Mouse (Mus musculus) heart, adult 11 months (tissue): ENCODE measurements around the gene Cdc42ep3.

Experiments
- DNase-seq: peaks from one replicate; pipeline ENCODE4 v3.0.0; 2022

The Cdc42ep3 gene

DNA sequence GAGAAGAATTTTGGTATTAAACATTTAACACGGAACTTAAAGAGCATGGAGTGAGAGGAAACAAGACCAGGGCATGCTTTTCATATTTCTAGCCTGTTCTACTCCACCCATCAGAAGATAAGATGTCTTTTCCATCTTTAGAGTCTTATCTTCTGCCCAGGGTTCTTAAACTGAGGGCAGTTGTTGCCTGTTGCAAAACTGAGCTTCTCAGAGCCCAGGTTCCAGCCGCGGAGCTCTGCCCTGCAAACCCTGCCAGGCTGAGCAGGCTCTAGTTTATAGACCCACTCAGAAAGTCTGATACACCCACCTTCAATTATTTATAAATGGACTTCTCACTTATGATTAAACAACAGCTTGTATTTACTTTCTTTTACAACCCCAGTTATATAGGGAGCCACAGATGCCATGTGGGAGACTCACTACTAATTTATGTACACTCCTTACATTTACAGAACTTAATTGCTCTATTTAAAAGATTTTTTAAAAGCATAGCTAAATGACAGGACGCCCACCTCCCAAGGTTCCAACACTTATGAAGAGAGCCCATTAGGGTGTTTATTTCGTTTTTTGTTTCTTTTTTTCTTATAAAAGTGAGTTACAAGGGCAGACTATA is 11.5 kb downstream of the Cdc42ep3 start:
- DNase-seq: peak; percentile 64

DNA sequence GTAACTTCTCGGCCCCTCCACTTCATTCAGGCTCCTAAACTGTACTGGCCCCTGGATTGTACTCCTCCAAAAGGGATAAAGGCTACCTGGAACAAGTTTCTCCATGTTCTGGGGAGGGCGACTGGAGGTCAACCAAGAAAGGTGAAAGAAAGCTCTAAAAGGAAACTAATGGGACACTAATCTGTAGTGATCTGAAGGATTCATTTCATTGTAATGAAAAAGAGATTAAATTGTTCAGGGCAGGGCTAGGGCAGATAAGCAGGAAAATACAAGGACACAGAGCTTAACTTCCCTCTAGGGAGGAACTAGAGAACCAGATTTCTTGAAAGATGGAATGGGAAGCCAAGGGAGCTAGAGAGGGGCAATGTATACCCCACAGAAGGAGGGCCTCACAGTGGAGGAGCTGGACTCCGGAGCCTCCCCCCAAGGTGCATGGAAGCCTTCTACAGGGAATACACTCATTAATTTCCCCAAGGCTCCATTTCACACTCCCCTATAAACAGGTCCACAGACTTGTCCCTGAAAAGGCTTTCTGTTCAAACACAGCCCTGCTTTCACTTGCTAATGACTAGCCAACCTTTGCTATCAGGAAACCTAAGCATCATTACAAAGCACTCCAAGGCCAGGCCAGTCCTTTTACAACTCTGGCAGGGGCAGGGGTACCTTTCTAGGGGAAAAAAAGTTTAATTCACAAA is 12.1 kb downstream of the Cdc42ep3 start:
- peak; percentile 78 for DNase-seq

DNA sequence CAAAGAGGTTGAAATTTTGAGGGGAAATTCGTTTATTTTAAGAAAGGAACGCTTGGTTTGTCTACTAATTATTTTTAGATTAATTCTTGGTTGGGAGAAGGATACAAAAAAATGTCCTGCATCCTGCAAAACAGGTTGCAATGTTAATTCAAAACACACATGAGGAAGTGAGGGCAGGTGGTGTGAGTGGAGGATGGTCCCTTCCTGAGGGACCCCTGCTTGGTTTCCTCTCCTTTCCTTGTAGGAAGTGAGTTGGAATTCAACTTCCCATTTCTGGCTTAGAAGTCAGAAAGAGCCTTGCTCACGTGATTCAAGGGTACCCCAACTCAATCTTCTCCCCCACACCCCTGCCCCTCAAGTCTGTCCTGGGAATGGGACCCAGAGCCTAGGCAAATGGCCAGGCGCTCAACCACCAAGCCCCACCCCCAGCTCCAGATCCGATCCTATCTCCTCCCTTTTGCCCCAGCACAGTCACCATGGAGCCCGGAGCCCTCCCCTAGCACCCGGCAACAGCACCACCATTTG is 12.9 kb downstream of the Cdc42ep3 start:
- DNase-seq: peak; percentile 93

DNA sequence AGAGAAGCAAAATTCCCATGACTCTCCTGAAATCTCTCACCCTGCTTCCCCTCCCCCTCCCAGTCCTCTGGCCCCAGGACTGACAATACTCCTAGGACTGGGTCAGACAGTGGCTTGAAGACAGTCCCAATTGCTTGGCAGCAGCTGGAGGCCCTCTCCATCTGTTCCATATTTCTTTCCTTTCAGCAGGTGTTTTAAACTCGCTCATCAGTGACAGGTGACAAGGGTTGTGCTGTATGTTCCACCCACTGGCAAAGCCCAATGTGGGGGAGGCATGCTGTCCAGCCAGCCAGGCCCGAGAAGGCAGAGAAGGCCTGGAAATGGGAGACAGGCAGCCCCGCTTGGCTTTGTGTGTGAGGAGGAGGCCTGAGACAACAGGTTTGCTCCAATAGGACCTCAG is 17.4 kb downstream of the Cdc42ep3 start:
- DNase-seq: peak; percentile 90

DNA sequence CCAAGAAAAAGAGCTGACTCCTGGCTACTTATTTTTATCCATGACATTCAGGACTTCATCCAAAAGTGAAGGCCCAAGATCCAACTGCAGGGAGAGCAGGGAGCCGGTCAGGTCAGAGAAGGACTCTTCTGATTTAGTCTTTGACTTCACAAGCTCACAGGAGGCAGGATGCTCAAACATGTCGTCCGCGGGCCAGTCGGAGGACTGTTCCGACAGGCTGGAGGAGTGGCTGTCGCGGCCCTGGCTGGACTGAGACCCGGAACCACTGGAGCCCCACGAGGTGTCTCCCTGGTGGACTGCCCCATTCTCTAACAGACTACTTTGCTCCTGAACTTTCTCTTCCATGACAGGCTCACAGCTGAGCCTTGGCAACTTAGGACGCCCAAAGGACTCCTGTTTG is 20.2 kb downstream of the Cdc42ep3 start:
- no peak for DNase-seq

DNA sequence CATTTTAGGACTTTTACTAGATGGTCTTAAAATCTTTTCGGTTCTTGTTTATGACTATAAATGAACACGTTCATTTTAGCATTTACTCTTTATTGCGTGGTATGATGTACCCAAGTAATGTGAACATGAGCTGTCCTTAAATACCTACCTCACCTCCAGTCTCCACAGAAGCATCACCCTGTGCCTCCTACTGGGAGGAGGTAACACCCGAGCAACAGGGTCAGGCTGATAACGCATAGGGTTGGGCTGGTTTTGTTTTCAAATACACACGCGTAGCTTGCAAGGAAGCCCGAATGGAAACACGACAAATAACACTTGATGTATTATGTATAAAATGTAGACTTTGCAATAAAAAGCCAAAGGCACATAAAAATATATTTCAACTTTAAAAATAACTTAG is 21.2 kb downstream of the Cdc42ep3 start:
- no peak for DNase-seq

DNA sequence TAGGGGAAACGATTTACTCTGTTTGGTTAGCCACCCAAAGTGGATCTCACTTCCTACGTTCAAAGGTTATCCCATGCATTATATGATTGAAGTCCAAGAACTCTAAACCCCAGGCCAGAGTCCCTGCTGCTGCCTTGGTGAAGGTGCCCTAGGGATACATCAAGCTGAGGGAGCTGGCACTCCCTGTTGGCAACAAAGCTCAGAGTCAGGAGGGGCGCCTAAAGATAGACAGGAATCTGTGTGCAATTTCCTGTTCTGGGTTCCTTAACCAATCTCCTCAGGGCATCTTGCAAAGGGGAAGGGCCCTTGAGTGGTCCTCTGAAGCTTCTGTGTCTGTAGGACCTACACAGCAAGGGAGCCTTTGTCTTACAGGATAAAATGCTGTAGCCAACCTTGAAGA is 22.0 kb downstream of the Cdc42ep3 start:
- peak; percentile 93 for DNase-seq

DNA sequence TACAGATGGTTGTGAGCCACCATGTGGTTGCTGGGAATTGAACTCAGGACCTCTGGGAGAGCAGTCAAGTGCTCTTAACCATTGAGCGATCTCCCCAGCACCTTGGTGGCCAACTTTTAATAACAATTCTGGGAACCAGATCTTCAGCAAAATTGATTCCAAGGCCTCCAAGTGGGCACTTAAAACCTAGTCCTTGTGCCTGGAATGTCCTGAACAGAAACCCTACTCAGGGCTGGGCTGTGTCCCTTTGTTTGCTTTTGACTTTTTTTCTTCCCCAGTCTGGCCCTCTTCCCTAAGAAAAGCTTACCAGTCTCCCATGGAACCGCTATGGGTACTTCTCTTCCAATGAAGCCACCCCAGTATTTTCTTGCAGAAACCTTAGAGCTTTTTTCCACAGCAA is 24.5 kb downstream of the Cdc42ep3 start:
- peak; percentile 67 for DNase-seq

DNA sequence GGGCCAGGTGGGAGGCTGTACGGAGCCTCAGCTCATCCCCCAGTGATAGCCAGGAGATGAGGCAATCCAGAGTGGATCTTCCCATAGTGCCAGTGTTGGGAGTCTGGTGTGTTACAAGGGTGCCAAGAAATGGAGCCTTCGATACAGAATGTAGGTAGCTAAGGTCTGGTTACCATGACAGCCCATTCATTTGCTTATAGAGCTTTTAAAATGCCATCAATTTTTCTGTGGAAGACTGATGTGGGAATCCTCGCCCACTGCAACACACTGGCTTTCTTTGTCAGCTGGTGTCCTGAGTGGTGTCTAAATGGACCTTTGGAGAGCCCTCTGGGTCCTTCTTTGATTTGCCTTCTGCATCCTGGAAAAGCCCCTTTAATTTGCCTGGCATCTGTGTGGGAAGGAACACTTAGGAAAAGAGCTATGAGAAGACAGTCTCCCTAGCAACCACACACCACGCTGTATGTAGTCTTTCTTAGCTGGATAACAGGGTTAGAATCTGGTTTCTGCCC is 28.0 kb downstream of the Cdc42ep3 start:
- peak; percentile 39 for DNase-seq

DNA sequence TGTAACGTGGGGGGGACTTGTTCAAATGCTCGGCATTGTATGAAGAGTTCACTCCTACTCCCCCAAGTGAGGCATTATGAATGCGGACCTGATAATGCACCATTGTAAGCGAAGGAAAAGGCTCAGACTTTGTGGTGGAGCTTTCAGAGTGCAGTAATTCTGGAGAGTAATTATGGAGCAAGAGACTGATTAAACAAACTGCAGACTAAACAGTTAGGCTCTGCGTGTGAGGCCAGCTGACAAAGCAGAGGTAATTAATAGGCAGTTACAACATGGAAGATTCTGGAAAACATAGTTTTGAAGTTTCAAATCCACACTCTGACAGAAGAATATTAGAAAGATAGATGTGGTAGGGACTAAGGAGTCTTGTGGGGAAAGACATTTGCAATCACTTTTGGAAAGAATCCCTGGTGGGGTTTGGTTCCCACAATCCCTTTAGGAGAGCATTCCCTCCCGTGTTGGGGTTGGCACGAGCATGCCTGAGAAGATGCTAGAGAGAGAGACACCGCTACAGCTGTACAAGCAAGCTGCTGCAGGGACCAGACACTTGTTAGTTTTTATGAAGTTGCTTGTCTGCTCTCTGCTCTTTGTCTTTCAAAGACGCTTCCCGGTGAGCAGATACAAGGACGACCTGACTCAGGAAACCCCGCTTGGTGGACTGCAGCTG is 37.7 kb downstream of the Cdc42ep3 start:
- no peak for DNase-seq

DNA sequence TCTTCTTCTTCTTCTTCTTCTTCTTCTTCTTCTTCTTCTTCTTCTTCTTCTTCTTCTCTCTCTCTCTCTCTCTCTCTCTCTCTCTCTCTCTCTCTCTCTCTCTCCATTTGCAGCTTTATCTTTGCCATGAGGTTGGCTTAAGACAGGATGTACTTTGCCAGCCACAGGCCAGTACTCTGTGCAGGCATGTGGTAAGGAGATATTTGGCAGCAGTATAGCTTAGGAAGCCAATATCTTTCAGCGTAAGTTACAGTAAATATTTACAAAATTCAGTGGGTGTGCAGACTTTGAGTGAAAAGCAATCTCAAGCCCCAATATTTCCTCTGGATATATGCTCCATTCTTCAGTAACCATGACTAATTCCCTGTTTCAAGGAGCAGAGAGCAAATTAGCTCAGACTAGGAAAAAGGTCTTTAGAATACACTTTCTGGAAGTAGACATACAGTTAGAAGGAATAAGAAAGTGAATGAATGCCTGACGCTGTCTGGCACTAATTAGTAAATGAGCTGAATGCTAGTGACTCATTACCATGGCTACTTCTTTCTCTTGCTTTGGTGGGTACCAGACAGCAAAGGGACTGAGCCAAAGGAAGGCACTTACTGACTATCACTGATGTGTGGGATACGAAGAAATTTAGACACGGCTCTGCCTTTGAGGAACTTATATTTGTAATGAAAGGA is 39.3 kb downstream of the Cdc42ep3 start:
- DNase-seq: peak; percentile 61

DNA sequence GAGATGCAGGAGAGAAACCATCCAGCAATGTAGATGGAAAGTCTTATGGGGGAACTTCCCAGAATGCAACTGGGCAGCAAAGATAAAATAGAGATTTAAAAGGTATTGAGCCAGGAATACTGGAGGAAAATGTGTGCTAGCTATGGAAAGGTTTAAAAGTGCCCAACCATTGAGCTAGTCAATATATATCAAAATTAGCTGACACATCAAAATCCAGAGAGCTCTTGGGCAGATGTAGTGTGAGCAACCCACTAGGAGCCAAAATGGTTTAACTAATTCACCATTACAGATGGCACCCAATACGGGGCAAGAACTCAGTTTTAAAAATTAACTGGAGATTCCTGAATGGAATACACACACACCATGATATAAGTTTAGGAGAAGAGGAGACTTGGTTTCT is 44.4 kb downstream of the Cdc42ep3 start:
- DNase-seq: no peak

DNA sequence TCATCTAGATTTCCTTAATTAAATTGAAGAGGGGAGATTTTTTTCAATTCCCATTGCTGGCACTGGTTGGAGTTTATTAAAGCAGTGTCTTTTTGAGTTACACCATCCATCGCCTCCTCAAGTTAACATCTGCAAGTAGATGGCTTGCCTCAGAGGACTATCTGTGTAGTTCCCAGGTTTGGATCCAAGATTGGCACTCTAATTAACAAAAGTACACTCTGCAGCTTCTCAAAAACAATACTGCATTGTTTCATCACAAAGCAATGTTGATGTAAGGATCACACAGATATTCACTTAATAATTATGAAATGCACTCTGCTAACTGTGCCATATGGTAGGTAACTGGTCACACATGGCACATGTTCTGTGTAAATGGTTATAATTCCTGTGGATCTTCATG is 45.4 kb downstream of the Cdc42ep3 start:
- no peak for DNase-seq

DNA sequence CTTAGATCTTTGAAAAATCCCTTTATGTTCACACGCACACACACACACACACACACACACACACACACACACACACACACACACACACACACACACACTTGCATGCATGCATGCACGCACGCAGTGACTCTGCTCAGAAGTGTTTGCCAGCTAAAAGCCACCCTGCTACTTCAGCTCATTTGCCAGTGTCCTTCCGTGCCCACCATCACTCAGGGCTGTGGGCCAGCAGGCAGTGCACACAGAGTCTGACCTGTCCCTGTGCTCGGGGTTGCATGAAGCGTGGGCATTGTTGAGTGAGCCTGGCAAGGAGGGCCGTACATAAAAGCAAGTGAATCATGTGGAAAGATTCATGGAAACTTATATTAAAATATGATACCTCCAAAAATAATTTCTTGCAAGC is 49.2 kb downstream of the Cdc42ep3 start:
- no peak for DNase-seq

DNA sequence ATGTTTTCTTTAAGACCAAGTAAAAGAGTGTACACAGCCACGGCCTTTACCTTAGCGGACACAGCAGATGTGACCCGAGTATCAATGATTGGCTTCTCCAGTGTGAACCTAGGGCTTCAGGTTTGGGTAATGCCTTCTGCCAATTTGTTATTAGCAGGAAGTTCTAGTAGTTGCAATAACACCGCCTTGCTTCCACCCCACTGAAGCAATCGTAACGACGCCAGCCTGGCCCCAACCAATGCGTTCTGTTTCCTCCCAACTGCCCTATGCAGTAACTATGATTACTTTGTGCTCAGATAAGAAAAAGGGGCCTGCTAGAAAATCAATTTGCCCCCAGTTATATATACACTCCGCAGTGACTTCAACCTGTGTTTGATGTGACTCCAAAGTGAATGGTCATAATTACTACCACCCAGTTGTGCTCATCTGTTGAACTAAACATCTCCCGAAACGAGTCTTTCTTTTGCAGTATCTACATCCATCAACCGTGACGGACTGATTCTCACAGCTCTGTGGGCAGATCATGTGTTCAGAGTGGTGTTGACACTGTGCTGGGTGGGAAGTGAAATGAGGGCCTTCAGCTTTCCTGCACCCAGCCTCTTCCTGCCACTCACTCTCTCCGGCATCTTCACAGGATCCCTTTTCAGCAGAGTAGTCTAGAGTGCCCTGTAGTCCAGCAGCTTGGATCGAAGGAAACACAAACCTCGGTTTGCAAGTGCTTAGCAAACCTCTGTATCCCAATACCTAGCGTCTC is 51.0 kb downstream of the Cdc42ep3 start:
- DNase-seq: no peak

DNA sequence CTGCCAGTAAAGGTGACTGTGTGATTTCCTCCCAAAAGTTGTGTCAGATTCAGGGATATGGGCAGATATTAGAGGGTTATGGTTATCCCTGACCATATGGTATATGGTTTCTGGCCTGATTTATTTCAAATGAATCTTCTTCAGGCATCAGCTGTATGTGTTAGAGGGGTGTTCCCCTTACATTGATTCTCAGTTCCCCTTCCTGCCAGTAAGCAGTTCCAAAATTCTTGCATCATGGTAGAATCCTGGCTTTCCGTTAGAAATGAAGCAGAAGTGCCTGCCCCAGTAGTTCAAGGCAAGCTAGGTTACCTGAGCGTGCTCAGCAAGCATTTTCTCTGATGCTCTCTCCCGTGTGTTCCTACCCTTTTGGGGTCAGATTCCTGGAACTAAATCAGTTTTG is 51.7 kb downstream of the Cdc42ep3 start:
- no peak for DNase-seq

DNA sequence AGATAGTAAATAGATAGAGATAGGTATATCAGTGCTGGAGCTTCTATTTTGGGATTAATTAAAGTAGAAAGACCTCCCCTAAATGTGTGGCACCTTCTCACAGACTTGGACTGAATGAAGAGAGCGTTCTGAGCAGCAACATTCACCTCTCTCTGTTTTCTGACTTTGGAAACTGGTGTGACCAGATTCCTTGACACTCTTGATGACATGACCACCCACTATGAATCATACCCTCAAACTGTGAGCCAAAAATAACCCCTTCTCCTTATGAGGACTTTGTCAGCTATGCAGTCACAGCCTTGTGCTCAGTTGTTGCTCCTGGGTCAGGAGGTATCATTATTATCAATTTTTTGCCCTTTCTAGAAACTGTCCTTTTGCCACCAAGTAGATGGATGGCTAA is 55.0 kb downstream of the Cdc42ep3 start:
- DNase-seq: no peak

DNA sequence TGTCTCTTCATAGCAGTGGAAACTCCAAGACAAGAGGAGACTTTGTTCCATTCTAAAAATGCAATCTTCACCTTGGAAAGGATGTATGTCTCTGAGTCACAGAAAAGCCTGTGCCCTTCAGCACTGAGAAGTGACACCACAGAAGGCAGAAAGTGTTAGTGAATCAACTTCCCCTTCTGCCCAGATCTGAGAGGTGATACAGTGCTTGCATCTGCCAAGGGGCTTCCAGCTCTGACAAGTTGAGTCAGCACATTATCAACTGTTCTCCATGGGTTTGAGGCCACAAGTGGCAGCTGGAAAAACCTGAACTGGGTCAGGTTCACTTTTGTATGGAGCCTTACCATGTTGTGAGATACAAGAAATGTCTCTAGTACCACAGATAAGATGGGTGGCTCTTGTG is 55.9 kb downstream of the Cdc42ep3 start:
- peak; percentile 79 for DNase-seq

DNA sequence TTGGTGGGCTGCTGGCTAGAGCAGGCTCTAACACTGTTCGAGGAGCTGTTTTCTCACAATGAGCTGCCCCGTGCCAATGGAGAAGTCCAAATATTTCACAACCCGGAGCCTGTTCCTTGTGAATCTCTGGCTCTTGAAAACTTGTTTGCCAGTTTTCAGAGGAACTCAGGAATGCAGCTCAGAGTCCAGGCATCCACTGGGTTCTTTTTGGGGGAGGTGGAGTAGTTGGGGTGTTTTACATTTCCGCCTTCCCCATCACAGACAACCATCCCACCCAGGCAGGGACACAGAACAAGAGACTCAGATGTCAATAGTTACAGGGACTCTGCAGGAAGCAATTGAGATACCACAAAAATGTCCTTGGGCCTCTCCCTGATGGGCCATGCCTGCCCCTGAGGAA is 59.0 kb downstream of the Cdc42ep3 start:
- peak; percentile 87 for DNase-seq

DNA sequence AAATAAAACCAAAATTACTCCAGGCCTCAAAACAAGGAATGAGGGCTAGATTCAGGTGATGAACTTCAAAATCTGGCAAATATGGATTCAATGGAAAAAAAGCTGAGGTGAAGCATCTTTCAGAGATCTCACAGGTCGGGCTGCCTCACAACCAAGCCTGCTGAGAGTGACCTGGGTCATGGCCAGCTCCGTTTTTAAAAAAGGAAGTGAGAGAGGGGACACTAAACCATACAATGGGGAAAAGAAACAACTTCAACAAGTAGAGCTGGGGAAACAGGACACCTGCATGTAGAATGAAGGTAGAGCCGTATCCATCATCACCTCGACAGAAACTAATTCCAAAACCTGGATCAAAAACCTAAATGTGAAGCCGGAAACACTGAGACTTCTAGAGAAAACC is 63.2 kb downstream of the Cdc42ep3 start:
- DNase-seq: peak; percentile 52

DNA sequence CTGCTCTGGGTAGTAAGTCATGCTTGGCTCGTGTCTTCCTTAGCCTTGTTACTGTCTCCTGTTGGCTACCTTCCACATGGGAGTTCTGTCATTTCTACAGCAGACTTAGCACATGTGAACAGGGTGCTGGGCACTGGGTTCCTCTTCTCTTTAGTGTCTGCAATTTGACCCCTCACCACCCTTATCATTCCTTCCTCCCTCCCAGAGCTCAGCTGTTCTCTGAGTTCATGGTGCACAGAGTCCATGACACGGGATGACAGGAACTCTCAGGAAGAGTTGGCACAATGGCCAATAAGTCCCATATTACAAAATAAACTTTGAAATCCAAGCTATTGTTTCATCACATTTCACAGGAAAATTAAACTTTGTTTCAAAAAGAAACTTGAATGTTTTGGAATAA is 64.2 kb downstream of the Cdc42ep3 start:
- DNase-seq: peak; percentile 41

DNA sequence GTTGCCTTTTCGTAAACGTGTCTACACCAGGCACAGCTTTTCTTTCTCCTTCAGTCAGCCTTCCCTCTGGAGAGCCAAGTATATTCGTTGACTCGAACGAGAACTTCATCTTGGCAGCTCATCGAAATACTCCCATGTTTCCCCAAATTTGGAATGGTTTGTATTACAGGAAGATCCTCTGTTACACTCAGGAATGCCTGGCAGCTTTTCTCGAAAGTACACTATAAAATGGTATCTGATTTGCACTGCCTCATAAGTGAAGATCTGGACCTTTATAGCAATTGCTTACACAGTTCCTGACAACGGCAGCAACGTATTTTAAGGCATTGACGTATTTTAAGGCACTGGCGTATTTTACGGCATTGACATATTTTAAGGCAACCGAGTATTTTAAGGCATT is 67.6 kb downstream of the Cdc42ep3 start:
- DNase-seq: peak; percentile 91
